Mouse (Mus musculus) granulocyte monocyte progenitor cell, adult 5-6 weeks (primary cell): Measurements from ENCODE around the gene Olfr224. TPM values are rescaled to one million over a fixed set of nuclear protein-coding genes. Genes with fewer than 3 reads are reported as not detected.

Experiments
- ATAC-seq: replicated peaks from 2 replicates; pipeline ENCODE4 v1.8.0; 2016; ENCODE audit warnings: mild to moderate bottlenecking, moderate TSS enrichment, inconsistent platforms; ENCODE audit not compliant: poor library complexity, severe bottlenecking
- total RNA-seq, 2 experiments: library from RNA; stranded (forward) in 1 of 2; stranded (reverse) in 1 of 2; fragments of 200-712, 200-1000 nt in 1 of 2; fragments of >200 nt in 1 of 2; fragmentation: Nextera tagmentation in 1 of 2; gene quantifications; 2 replicates each; pipeline ENCODE4 v1.2.3; 2014 to 2017

Olfr224 gene
- total RNA-seq (2014; fragmentation: Nextera tagmentation) (not detected in 2 replicates), total RNA-seq (2017) (not detected in 2 replicates)

GRCm38 (mm10) chr11:58570405-58570804 is at the start of gene Olfr224:
Olfr224 (minus strand) TSS chr11:58570553.
- ATAC-seq = no peak

GRCm38 (mm10) chr11:58618793-58619192 is 48.4 kb upstream of the Olfr224 start:
- no peak for ATAC-seq

- ATAC-seq = no peak
Measured at GRCm38 (mm10) chr11:58618369-58618768, 48.0 kb upstream of the Olfr224 start.

- no peak for ATAC-seq
Measured at GRCm38 (mm10) chr11:58615975-58616374, 45.6 kb upstream of the Olfr224 start, which contains the start of gene 2210407C18Rik. 2210407C18Rik (minus strand) TSS chr11:58616075.

- ATAC-seq = no peak
Measured at GRCm38 (mm10) chr11:58614526-58614925, 44.2 kb upstream of the Olfr224 start.

GRCm38 (mm10) chr11:58613359-58613758 is 43.0 kb upstream of the Olfr224 start:
- no peak for ATAC-seq

- no peak for ATAC-seq
Measured at GRCm38 (mm10) chr11:58607030-58607429, 36.7 kb upstream of the Olfr224 start.

GRCm38 (mm10) chr11:58606177-58606919 is 36.0 kb upstream of the Olfr224 start:
- no peak for ATAC-seq

- no peak for ATAC-seq
Measured at GRCm38 (mm10) chr11:58605228-58605627, 34.9 kb upstream of the Olfr224 start.

GRCm38 (mm10) chr11:58604688-58605087 is 34.3 kb upstream of the Olfr224 start:
- ATAC-seq = no peak

GRCm38 (mm10) chr11:58602800-58603560 is 32.6 kb upstream of the Olfr224 start:
- ATAC-seq = no peak

- ATAC-seq = no peak
Measured at GRCm38 (mm10) chr11:58602062-58602461, 31.7 kb upstream of the Olfr224 start.

- no peak for ATAC-seq
Measured at GRCm38 (mm10) chr11:58597837-58598236, 27.5 kb upstream of the Olfr224 start.

GRCm38 (mm10) chr11:58594814-58595213 is 24.5 kb upstream of the Olfr224 start, which contains the start of gene Olfr324:
Olfr324 (plus strand) TSS chr11:58595114.
- no peak for ATAC-seq

GRCm38 (mm10) chr11:58588620-58589250 is 18.4 kb upstream of the Olfr224 start:
- no peak for ATAC-seq

- no peak for ATAC-seq
Measured at GRCm38 (mm10) chr11:58587898-58588348, 17.6 kb upstream of the Olfr224 start.

- ATAC-seq = no peak
Measured at GRCm38 (mm10) chr11:58578636-58579035, 8.3 kb upstream of the Olfr224 start.

GRCm38 (mm10) chr11:58577430-58577829 is 7.1 kb upstream of the Olfr224 start, which contains the start of gene Olfr325:
Olfr325 (plus strand) TSS chr11:58577730.
- ATAC-seq = no peak

- ATAC-seq = no peak
Measured at GRCm38 (mm10) chr11:58555536-58555935, 14.8 kb downstream of the Olfr224 start, which contains the start of gene Olfr328. Olfr328 (minus strand) TSS chr11:58555636.

GRCm38 (mm10) chr11:58546322-58546721 is 24.0 kb downstream of the Olfr224 start, which contains the start of gene Olfr329-ps:
Olfr329-ps (minus strand) TSS chr11:58546422.
- no peak for ATAC-seq
